Mouse (Mus musculus) midbrain, embryonic 10.5 days (tissue): ENCODE data around the gene 1700123O20Rik. TPM values are rescaled to one million over a fixed set of nuclear protein-coding genes. Genes with fewer than 3 reads are reported as not detected.

Experiments used
- DNase-seq: peaks from one replicate; pipeline ENCODE4 v3.0.0-alpha.2; 2017; ENCODE audit warnings: low spot score
- H3K27ac ChIP-seq: fragments of 300-500 bp; sonication (generic); replicated peaks from 2 replicates; pipeline ENCODE4 v1.5.1; 2016; ENCODE audit warnings: mild to moderate bottlenecking
- H3K27me3 ChIP-seq: fragments of 300-500 bp; sonication (generic); 2 replicates; pipeline ENCODE4 v1.6.1; 2016; ENCODE audit warnings: low read depth, mild to moderate bottlenecking; ENCODE audit not compliant: poor library complexity, severe bottlenecking
- H3K36me3 ChIP-seq: fragments of 300-500 bp; sonication (generic); 2 replicates; pipeline ENCODE4 v1.6.1; 2016; ENCODE audit warnings: mild to moderate bottlenecking, moderate library complexity
- H3K4me1 ChIP-seq: fragments of 300-500 bp; sonication (generic); 2 replicates; pipeline ENCODE4 v1.6.1; 2016
- H3K4me3 ChIP-seq: fragments of 300-500 bp; sonication (generic); 2 replicates; pipeline ENCODE4 v1.5.1; 2016; ENCODE audit warnings: mild to moderate bottlenecking, moderate library complexity
- H3K9me3 ChIP-seq: fragments of 300-500 bp; sonication (generic); replicated peaks from 2 replicates; pipeline ENCODE4 v1.6.1; 2016; ENCODE audit warnings: mild to moderate bottlenecking
- WGBS: fragments of 180-500 bp; shearing (Covaris S2); methylation state at CpG from one replicate; pipeline ENCODE4 v1.1.7; 2016; 5-methylcytosine and 5-hydroxymethylcytosine counted together
- microRNA-seq: library from miRNA; unstranded; fragments of <30 nt; microRNA quantifications from one replicate; pipeline ENCODE4, GENCODE M21; 2017
- polyA plus RNA-seq: library from polyadenylated mRNA; unstranded; fragments of >200 nt; fragmentation: Nextera tagmentation; extraction: Ambion mirVana; gene quantifications from 2 replicates; pipeline ENCODE4 v1.2.1, GENCODE M21; 2016

1700123O20Rik gene
- polyA plus RNA-seq, 1 experiment from 2014 or later = 111 TPM

DNA sequence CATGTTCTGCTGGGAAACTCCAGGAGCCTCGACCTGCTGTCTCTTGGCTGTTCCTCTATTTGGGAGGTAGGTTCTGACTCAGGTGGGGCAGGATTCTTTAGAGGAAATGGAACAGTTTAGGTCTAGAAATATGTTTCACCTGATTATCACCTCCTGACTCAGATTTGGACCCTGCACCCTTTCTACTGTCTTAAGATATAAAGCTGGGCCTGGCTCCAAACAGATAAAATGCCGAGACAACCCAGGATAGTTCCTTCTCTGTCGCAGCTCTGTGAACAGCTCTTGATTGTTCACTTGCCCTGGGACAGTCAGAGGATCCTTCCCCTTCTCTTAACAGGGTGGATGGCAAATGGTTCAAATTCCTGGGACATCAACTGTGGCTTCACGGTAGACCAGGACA is 49.2 kb downstream of the 1700123O20Rik start:
- WGBS = 80% methylated on average over 4 of the region's 4 CpGs
- H3K4me1 ChIP-seq = peaks cover 25% of the 10 kb centered on the region
- H3K9me3 ChIP-seq = no peaks in the 10 kb centered on the region
- no peak overlapping the region for H3K27ac ChIP-seq
- H3K4me3 ChIP-seq = no peak overlapping the region
- H3K36me3 ChIP-seq = no peaks in the 10 kb centered on the region
- no peak for DNase-seq
- H3K27me3 ChIP-seq = peaks cover 8% of the 10 kb centered on the region; the same call in 1 of the 2 replicates

DNA sequence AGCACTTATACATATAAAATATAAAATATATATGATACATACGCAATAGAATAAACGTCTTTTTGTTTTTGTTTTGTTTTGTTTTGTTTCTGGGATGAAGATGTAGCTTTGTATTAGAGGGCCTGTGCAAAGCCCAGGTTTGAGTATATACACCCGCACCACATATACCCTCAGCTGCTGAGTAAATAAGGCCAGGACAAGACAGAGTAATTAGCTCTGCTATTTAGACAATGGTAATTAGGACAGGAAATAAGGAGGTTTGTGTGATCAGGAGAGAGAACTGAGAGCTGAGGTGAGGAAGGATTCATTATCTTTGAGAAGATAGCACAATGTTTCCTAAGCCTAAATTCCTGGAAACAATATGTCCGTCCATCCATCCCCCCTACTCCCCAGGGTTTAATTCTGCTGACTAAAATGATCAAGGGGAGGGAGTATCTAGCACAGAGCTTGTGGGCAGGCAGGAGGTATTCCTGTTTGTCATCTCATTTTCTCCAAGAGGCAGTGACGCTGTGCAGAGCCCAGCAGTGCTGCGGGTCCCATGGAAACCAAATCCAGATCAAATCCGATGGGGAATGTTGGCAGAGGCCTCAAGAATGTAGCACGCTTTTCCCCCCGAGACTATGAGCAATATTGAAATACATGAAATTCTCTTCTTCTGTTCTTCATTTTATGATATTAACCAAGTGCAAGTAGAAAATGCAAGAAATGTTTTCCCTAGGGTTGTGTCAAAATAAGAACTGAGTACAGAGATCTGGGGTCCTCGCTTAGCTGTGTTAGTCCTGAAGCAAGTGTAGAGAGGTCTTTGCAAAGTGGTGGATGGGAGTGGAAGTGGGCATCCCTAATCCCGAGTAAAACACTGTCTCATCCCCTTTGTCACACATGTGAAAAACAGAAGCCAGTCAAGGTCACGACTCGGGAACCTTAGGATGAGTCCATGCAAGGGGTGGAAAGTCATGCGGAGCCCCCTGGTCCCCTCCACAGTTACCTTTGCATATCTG is 50.8 kb downstream of the 1700123O20Rik start:
- H3K9me3 ChIP-seq = no peaks in the 10 kb centered on the region
- DNase-seq = peak; percentile 42

DNA sequence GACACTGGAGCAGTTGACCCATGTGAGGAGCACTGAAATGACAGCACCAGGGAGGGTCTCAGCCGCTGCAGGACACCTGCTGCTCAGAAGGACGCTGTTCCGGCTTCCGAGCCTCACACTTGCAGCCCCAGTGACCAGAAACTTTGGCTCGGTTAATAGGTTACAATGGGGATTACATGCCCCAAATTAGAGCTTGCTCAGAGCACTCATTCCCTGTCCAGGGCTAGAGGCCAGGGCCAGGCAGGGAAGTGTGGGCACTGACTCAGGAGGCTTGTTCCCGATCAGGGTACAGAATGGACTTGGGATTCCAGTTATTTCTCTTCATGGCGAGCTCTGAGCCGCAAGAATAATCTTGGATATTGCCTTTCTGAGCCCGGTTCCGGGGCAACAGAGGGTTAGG is 51.6 kb downstream of the 1700123O20Rik start:
- Histone ChIP-seq H3K27ac (peak overlapping the region; percentile 0; the same call in 1 of the 2 replicates), H3K4me1 (peaks cover 33% of the 10 kb centered on the region), H3K9me3 (no peaks in the 10 kb centered on the region), H3K27me3 (peaks cover 8% of the 10 kb centered on the region; the same call in 1 of the 2 replicates), H3K4me3 (no peak overlapping the region), H3K36me3 (no peaks in the 10 kb centered on the region)
- WGBS = 54% methylated on average over 10 of the region's 10 CpGs
- DNase-seq = peak; percentile 28

More for the DNA sequence above, 50.8 kb downstream of the 1700123O20Rik start:
- WGBS = 49% methylated on average over 14 of the region's 14 CpGs
- H3K4me1 ChIP-seq = peaks cover 27% of the 10 kb centered on the region
- peaks cover 8% of the 10 kb centered on the region; the same call in 1 of the 2 replicates for H3K27me3 ChIP-seq
- no peak overlapping the region for H3K4me3 ChIP-seq
- H3K36me3 ChIP-seq = no peaks in the 10 kb centered on the region
- no peak overlapping the region; the same call in 1 of the 2 replicates for H3K27ac ChIP-seq

Small RNA genes within 50 kb of the gene (microRNA-seq; reads per million reads assigned to microRNA genes)
- not detected for gene Mir6948

Other genes with a start within 250 kb of the 1700123O20Rik start
- 25.1 and 26.0 TPM in 2 replicates for gene Lrp10, start 222.1 kb upstream of the 1700123O20Rik start, polyA plus RNA-seq
- gene Rem2, start 210.1 kb upstream of the 1700123O20Rik start, polyA plus RNA-seq = 18.6 and 29.8 TPM in 2 replicates
- gene Prmt5, start 168.7 kb upstream of the 1700123O20Rik start, polyA plus RNA-seq = 148 and 155 TPM in 2 replicates
- gene Haus4, start 131.6 kb upstream of the 1700123O20Rik start, polyA plus RNA-seq = 48.0 and 53.8 TPM in 2 replicates
- gene Ajuba, start 108.7 kb upstream of the 1700123O20Rik start, polyA plus RNA-seq = 66.6 and 88.8 TPM in 2 replicates
- gene 4931414P19Rik, start 80.2 kb upstream of the 1700123O20Rik start, polyA plus RNA-seq = 10.7 and 11.0 TPM in 2 replicates
- 470 and 478 TPM in 2 replicates for gene Psmb5, start 68.2 kb upstream of the 1700123O20Rik start, polyA plus RNA-seq
- 0.06 and 0.12 TPM in 2 replicates for gene Psmb11, start 64.8 kb upstream of the 1700123O20Rik start, polyA plus RNA-seq
- gene Gm17606, start 45.3 kb upstream of the 1700123O20Rik start, polyA plus RNA-seq = not detected in 2 replicates
- 4.1 and 4.6 TPM in 2 replicates for gene Cdh24, start 44.9 kb upstream of the 1700123O20Rik start, polyA plus RNA-seq
- gene Acin1, start 715 bp downstream of the 1700123O20Rik start, polyA plus RNA-seq = 128 and 145 TPM in 2 replicates
- 0.15 TPM in 1 of 2 replicates, not detected in the other for gene Gm29776, start 12.6 kb downstream of the 1700123O20Rik start, polyA plus RNA-seq
- gene Cebpe, start 26.0 kb downstream of the 1700123O20Rik start, polyA plus RNA-seq = 0.09 and 0.11 TPM in 2 replicates
- gene Slc7a8, start 95.7 kb downstream of the 1700123O20Rik start, polyA plus RNA-seq = 1.8 and 2.4 TPM in 2 replicates
- gene Rnf212b, start 127.9 kb downstream of the 1700123O20Rik start, polyA plus RNA-seq = not detected in 2 replicates
- gene Homez, start 184.7 kb downstream of the 1700123O20Rik start, polyA plus RNA-seq = 25.7 and 26.8 TPM in 2 replicates
- gene Ppp1r3e, start 191.3 kb downstream of the 1700123O20Rik start, polyA plus RNA-seq = 0.31 and 0.81 TPM in 2 replicates
- gene Bcl2l2, start 197.2 kb downstream of the 1700123O20Rik start, polyA plus RNA-seq = 2.7 and 3.4 TPM in 2 replicates
- gene Gm20521, start 197.2 kb downstream of the 1700123O20Rik start, polyA plus RNA-seq = not detected in 2 replicates
- gene Pabpn1, start 206.3 kb downstream of the 1700123O20Rik start, polyA plus RNA-seq = 165 and 175 TPM in 2 replicates
- 42.0 and 52.0 TPM in 2 replicates for gene Slc22a17, start 226.9 kb downstream of the 1700123O20Rik start, polyA plus RNA-seq
- 42.5 and 42.8 TPM in 2 replicates for gene Efs, start 239.9 kb downstream of the 1700123O20Rik start, polyA plus RNA-seq
- not detected in 2 replicates for gene Il25, start 246.5 kb downstream of the 1700123O20Rik start, polyA plus RNA-seq